Mouse (Mus musculus): ENCODE results near the gene Pou5f1.

GRCm38 (mm10) chr17:35556186-35556765 is 50.5 kb downstream of the Pou5f1 start:
- TF ChIP-seq CTCF (IDR thresholded peaks at IDR 0.05; ENCODE audit: low read depth) (no peak), EP300 (optimal IDR thresholded peaks at IDR 0.05) (no peak)
